ENCODE assay signal across 9 mouse cellular contexts in genomic region chrX:139808085-139808484, GRCm38 (mm10). TPM values are rescaled to one million over a fixed set of nuclear protein-coding genes. Genes with fewer than 3 reads are reported as not detected.
DNase-seq lines count a peak whose midpoint lies in the region; ATAC-seq and TF ChIP-seq lines count a peak whose summit lies in the region.
"Had no signal": no experiment of that assay in that cellular context is flagged by ENCODE, and none has a peak within 500 bp of the region (broad histone marks: within the 10 kb centered on the region; RNA-seq: fewer than 3 reads in every experiment).

No protein-coding gene starts in this region.

- H3K79me2 ChIP-seq in liver, adult 2 months (ENCODE audit: control insufficient read depth, insufficient read depth, low read length): peaks cover 3% of the 10 kb centered on the region; the same call in 1 of the 2 replicates

- no peak overlapping the region; the same call in 1 of the 2 replicates for H3K9ac ChIP-seq in liver, adult 2 months (ENCODE audit: low read depth, low read length)
- no peak overlapping the region for H3K9ac ChIP-seq in intestine, embryonic 14.5 days (ENCODE audit: low read length)
- no peak overlapping the region for H3K9ac ChIP-seq in midbrain, embryonic 11.5 days (ENCODE audit: low read length)

- H3K4me2 ChIP-seq in intestine, embryonic 14.5 days (ENCODE audit: low read length): no peak overlapping the region
- H3K4me2 ChIP-seq in midbrain, embryonic 11.5 days: no peak overlapping the region

- WGBS in liver, adult 2 months: 19% methylated on average over 4 of the region's 4 CpGs
- 47% methylated on average over 4 of the region's 4 CpGs for WGBS in intestine, embryonic 14.5 days
- 39% methylated on average over 4 of the region's 4 CpGs for WGBS in midbrain, embryonic 11.5 days

- 0 out of 2 replicates have a peak, but pooled peaks have one; percentile 50 for ATAC-seq in intestine, embryonic 14.5 days (replicated peaks; ENCODE audit: low FRiP score, low TSS enrichment, low read depth)
- ATAC-seq in midbrain, embryonic 11.5 days (ENCODE audit: low FRiP score): peak; percentile 70

- H3K4me3 ChIP-seq in liver, adult 2 months (ENCODE audit: insufficient read depth, low read depth, low read length): no peak overlapping the region
- no peak overlapping the region for H3K4me3 ChIP-seq in intestine, embryonic 14.5 days (ENCODE audit: low read depth, low read length)
- no peak overlapping the region for H3K4me3 ChIP-seq in midbrain, embryonic 11.5 days (ENCODE audit: low read depth, low read length)

- H3K36me3 ChIP-seq in liver, adult 2 months (ENCODE audit: control insufficient read depth, insufficient read depth, low read length): no peaks in the 10 kb centered on the region; the same call in 1 of the 2 replicates
- no peaks in the 10 kb centered on the region for H3K36me3 ChIP-seq in intestine, embryonic 14.5 days (ENCODE audit: control insufficient read depth, insufficient read depth, low read length)
- H3K36me3 ChIP-seq in midbrain, embryonic 11.5 days (ENCODE audit: control insufficient read depth, insufficient read depth, low read length): no peaks in the 10 kb centered on the region

- peak overlapping the region; percentile 86 for H3K27ac ChIP-seq in liver, adult 2 months (replicated peaks; ENCODE audit: insufficient read depth, low read depth, low read length)
- H3K27ac ChIP-seq in intestine, embryonic 14.5 days (ENCODE audit: low read depth): 0 out of 2 replicates have a peak overlapping the region, but pooled peaks have one; percentile 16
- H3K27ac ChIP-seq in midbrain, embryonic 11.5 days (ENCODE audit: low read depth, low read length): no peak overlapping the region

- DNase-seq in liver, adult 2 months (ENCODE audit: extremely low read depth, low read depth, low spot score): peak; percentile 89
- DNase-seq in liver: no peak
- DNase-seq in cerebellum, adult 18-20 months: peak; percentile 42 to 51
- DNase-seq in intestine, embryonic 14.5 days (ENCODE audit: low spot score): no peak
- DNase-seq in midbrain, embryonic 11.5 days (ENCODE audit: low spot score, missing footprints): no peak
- DNase-seq in heart, postnatal 4 days: no peak
- no peak for DNase-seq in urinary bladder, postnatal 14 days (ENCODE audit: low spot score)
- no peak for DNase-seq in thymus, postnatal 10 days (ENCODE audit: low spot score in 2 of 2)

- no peak for TF ChIP-seq POLR2A in liver, adult 2 months (IDR thresholded peaks at IDR 0.05; ENCODE audit: extremely low read depth, insufficient read depth, low read length)

- H3K27me3 ChIP-seq in liver, adult 2 months (ENCODE audit: control insufficient read depth, insufficient read depth, low read length): no peaks in the 10 kb centered on the region
- peaks cover 4% of the 10 kb centered on the region; the same call in 1 of the 2 replicates for H3K27me3 ChIP-seq in intestine, embryonic 14.5 days (replicated peaks; ENCODE audit: control insufficient read depth, insufficient read depth, low read length)
- peaks cover 4% of the 10 kb centered on the region for H3K27me3 ChIP-seq in midbrain, embryonic 11.5 days (ENCODE audit: control insufficient read depth, insufficient read depth, low read length)

- peaks cover 8% of the 10 kb centered on the region; the same call in 1 of the 2 replicates for H3K4me1 ChIP-seq in liver, adult 2 months (ENCODE audit: control insufficient read depth, insufficient read depth, low read length)
- H3K4me1 ChIP-seq in intestine, embryonic 14.5 days (replicated peaks; ENCODE audit: control insufficient read depth, insufficient read depth, low read length): no peaks in the 10 kb centered on the region
- peaks cover 3% of the 10 kb centered on the region; the same call in 1 of the 2 replicates for H3K4me1 ChIP-seq in midbrain, embryonic 11.5 days (ENCODE audit: control insufficient read depth, insufficient read depth, low read length)

- TF ChIP-seq CTCF in liver, adult 2 months (IDR thresholded peaks at IDR 0.05; ENCODE audit: low read depth, low read length): no peak

- H3K9me3 ChIP-seq in intestine, embryonic 14.5 days (ENCODE audit: control insufficient read depth, low read length): no peaks in the 10 kb centered on the region
- H3K9me3 ChIP-seq in midbrain, embryonic 11.5 days (ENCODE audit: control insufficient read depth, low read length): no peaks in the 10 kb centered on the region

RNA-seq across cellular contexts. Expression of gene Cldn2, which starts 7.5 kb away (rescaled TPM):
- total RNA-seq in liver, adult 2 months (2014; rRNA removed): 22.4 and 23.1 TPM in 2 replicates
- 42.9 and 59.2 TPM in 2 replicates for polyA plus RNA-seq in liver, adult 2 months (2012; rRNA removed)
- polyA plus RNA-seq in intestine, embryonic 14.5 days (2014; fragmentation: Nextera tagmentation; extraction: Ambion mirVana): 5.1 and 8.7 TPM in 2 replicates
- 0.17 and 0.23 TPM in 2 replicates for polyA plus RNA-seq in midbrain, embryonic 11.5 days (2014; fragmentation: Nextera tagmentation; extraction: Ambion mirVana)
- not detected for total RNA-seq in heart, postnatal 4 days (2021)

RNA-seq across cellular contexts. Expression of gene Ripply1, which starts 25.9 kb away (rescaled TPM):
- total RNA-seq in liver, adult 2 months (2014; rRNA removed): 0.74 and 1.6 TPM in 2 replicates
- 1.5 and 2.5 TPM in 2 replicates for polyA plus RNA-seq in liver, adult 2 months (2012; rRNA removed)
- polyA plus RNA-seq in intestine, embryonic 14.5 days (2014; fragmentation: Nextera tagmentation; extraction: Ambion mirVana): not detected in 2 replicates
- polyA plus RNA-seq in midbrain, embryonic 11.5 days (2014; fragmentation: Nextera tagmentation; extraction: Ambion mirVana): 0.34 TPM in 1 of 2 replicates, not detected in the other
- not detected for total RNA-seq in heart, postnatal 4 days (2021)
- polyA plus RNA-seq: neural tube, embryonic 11.5 days had no signal

Comparison
In these comparisons a context has a peak if more than half of its experiments do, and no peak if none do; other contexts are left out.
1. DNase-seq: peak in liver, adult 2 months (single experiment) and cerebellum, adult 18-20 months (2 of 2); none in liver (single experiment), intestine, embryonic 14.5 days (single experiment), midbrain, embryonic 11.5 days (single experiment), heart, postnatal 4 days (single experiment), urinary bladder, postnatal 14 days (single experiment) and thymus, postnatal 10 days (0 of 2).